Comparison of ENCODE assay signal across 7 mouse cellular contexts in the genomic region with DNA sequence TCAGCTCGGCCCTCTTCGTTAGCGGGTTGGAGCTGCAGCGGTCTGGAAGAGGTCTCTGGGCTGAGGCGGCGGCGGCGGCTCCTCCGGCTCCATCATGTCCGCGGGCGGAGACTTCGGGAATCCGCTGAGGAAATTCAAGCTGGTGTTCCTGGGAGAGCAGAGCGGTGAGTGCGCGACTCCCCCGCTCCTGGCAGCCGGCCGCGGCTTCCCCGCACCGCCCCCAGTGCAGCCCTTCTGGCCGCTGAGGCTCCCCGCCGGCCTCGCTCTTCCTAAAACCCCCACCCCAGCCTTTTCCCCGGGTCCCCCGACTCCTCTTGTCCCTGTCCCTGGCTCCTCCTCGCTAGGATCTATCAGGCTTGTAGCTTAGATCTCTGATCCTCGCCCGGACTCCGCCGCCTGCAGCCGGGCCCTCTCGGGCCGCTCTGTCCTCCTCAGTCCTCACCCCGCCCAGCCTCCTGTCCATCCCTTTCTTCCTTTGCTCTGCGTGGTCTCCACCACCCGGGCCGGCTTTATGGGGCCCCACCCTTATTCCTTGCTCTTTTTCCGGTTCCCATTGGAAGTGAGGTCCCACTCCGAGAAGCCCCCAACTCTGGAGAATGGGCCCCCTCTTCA. TPM values are rescaled to one million over a fixed set of nuclear protein-coding genes. Genes with fewer than 3 reads are reported as not detected.
A peak's percentile ranks its signal among the peaks of the same experiment; 100 is the strongest.
DNase-seq lines count a peak whose midpoint lies in the region; ATAC-seq lines count a peak whose summit lies in the region.

A gene (minus strand): TSS at position 172 of the 612 bp plus-strand sequence.

- ATAC-seq in inflammation-experienced regulatory T-cells, adult 6 months: no peak
- ATAC-seq in megakaryocyte, adult 5-6 weeks (ENCODE audit: poor library complexity, severe bottlenecking): no peak

- intact Hi-C loops in left cerebral cortex, postnatal 10 days (cut with DNase I): loop anchor here (10.0 kb wide), 1 partner anchor 53 kb away; no protein-coding TSS in a partner anchor

- DNase-seq in adrenal gland, postnatal 10 days: peak; percentile 71
- peak; percentile 66 for DNase-seq in embryo, embryonic 11 days
- DNase-seq in gastrocnemius, postnatal 25 days: peak; percentile 64
- peak; percentile 31 to 80 for DNase-seq in left cerebral cortex, postnatal 10 days (ENCODE audit: extremely low spot score in 1 of 2, low spot score in 2 of 2)
- peak; percentile 74 to 75 for DNase-seq in right cerebral cortex, postnatal 10 days (ENCODE audit: low spot score in 2 of 2)

RNA-seq across cellular contexts. Expression of the gene that starts here (rescaled TPM):
- 10 to 100 TPM; 62.5 to 73.7 TPM for total RNA-seq in adrenal gland, postnatal 10 days (2021)
- 10 to 100 TPM; 57.9 to 58.4 TPM for total RNA-seq in gastrocnemius, postnatal 25 days (2021)
- polyA plus RNA-seq in inflammation-experienced regulatory T-cells, adult 6 months (2017; shearing (Covaris generic)): 10 to 100 TPM; 62.3 to 77.2 (median 72.0) TPM
- total RNA-seq in left cerebral cortex, postnatal 10 days (2021): 10 to 100 TPM; 48.5 to 55.5 TPM
- 49.4 and 54.0 TPM in 2 replicates for total RNA-seq in megakaryocyte, adult 5-6 weeks (2015)
- total RNA-seq in megakaryocyte, adult 5-6 weeks (2017): 62.2 and 83.3 TPM in 2 replicates
